13 mouse cellular contexts compared by ENCODE assay signal in the genomic region with DNA sequence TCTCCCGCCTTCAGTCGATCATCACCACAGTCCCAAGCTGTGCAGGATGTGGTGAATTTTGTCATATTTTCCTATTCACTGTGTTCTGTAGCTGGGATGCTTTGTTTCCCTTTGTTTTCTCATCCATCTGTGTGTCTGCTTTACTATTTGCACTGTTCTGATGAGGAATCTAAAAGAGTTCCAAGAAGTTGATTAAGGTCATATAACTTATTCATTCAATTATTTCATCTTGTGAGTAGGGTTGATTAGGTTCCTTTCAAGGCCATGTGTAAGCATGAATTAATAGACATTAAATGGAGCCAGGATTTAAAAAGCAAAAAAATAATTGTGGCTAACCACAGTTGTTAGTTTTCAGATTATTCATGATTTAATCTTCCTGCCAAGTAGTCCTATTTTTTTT.
"Had no signal": no experiment of that assay in that cellular context is flagged by ENCODE, and none has a peak within 500 bp of the region (broad histone marks: within the 10 kb centered on the region; RNA-seq: fewer than 3 reads in every experiment).

No protein-coding gene starts in this region.

- H3K9me3 ChIP-seq: kidney, embryonic 15.5 days; limb, embryonic 10.5 days; liver, embryonic 15.5 days; midbrain, embryonic 13.5 days; neural tube, embryonic 12.5 days had no signal

- H3K4me3 ChIP-seq: kidney, embryonic 15.5 days; limb, embryonic 10.5 days; liver, embryonic 15.5 days; midbrain, embryonic 13.5 days; neural tube, embryonic 12.5 days had no signal

- H3K36me3 ChIP-seq: kidney, embryonic 15.5 days; limb, embryonic 10.5 days; liver, embryonic 15.5 days; midbrain, embryonic 13.5 days; neural tube, embryonic 12.5 days had no signal

- ATAC-seq: lung, postnatal 0 days; midbrain, embryonic 13.5 days had no signal

- H3K27ac ChIP-seq: kidney, embryonic 15.5 days; limb, embryonic 10.5 days; liver, embryonic 15.5 days; midbrain, embryonic 13.5 days; neural tube, embryonic 12.5 days had no signal

- H3K4me2 ChIP-seq: kidney, embryonic 15.5 days; liver, embryonic 11.5 days; liver, embryonic 15.5 days; midbrain, embryonic 13.5 days; neural tube, embryonic 12.5 days had no signal

- DNase-seq: kidney, adult 18-20 months; kidney, postnatal 25 days; lung, adult 2 months; lung, postnatal 36 days; thymus, adult 2 months; thymus, postnatal 25 days had no signal

- H3K27me3 ChIP-seq: kidney, embryonic 15.5 days; liver, embryonic 15.5 days; midbrain, embryonic 13.5 days; neural tube, embryonic 12.5 days had no signal

- H3K9ac ChIP-seq: kidney, embryonic 15.5 days; liver, embryonic 15.5 days; midbrain, embryonic 13.5 days; neural tube, embryonic 12.5 days had no signal

- H3K4me1 ChIP-seq: kidney, embryonic 15.5 days; limb, embryonic 10.5 days; liver, embryonic 15.5 days; neural tube, embryonic 12.5 days had no signal
